Mouse (Mus musculus) CH12.LX (cell line): ENCODE data around the gene Med19. TPM values are rescaled to one million over a fixed set of nuclear protein-coding genes. Genes with fewer than 3 reads are reported as not detected.

Experiments used
- DNase-seq: peaks from one replicate; pipeline ENCODE4 v3.0.0-alpha.2; 2013; ENCODE audit errors: extremely low read depth
- H3K27ac ChIP-seq: 2 replicates; pipeline ENCODE4 v1.5.1; 2012; ENCODE audit warnings: low read depth, mild to moderate bottlenecking, control low read depth, moderate library complexity; ENCODE audit not compliant: insufficient read depth
- H3K27me3 ChIP-seq: replicated peaks from 2 replicates; pipeline ENCODE3; 2012; ENCODE audit warnings: inconsistent platforms
- H3K36me3 ChIP-seq, 2 experiments: replicated peaks in 1 of 2; 2 replicates each; pipeline versions ENCODE3 to v1.6.1; 2012; ENCODE audit warnings: inconsistent platforms in 1 of 2, low read length in 1 of 2, mild to moderate bottlenecking in 1 of 2, mixed read lengths in 1 of 2, moderate library complexity in 1 of 2; ENCODE audit not compliant: control insufficient read depth in 1 of 2, insufficient read depth in 1 of 2
- H3K4me1 ChIP-seq, 2 experiments: 2 replicates each; pipeline ENCODE4 v1.6.1; 2012; ENCODE audit warnings: inconsistent platforms in 1 of 2, moderate library complexity in 1 of 2; ENCODE audit not compliant: insufficient read depth in 2 of 2, control insufficient read depth in 1 of 2
- H3K4me2 ChIP-seq: 2 replicates; pipeline ENCODE4 v1.6.1; 2012; ENCODE audit warnings: low read depth, mild to moderate bottlenecking, control low read depth; ENCODE audit not compliant: poor library complexity, insufficient read depth, severe bottlenecking
- H3K4me3 ChIP-seq, 3 experiments: fragments of 150-350 bp in 1 of 3; sonication (generic) in 1 of 3; replicated peaks in 1 of 3; 2 replicates each; pipeline versions ENCODE3 to v1.5.1; 2011 to 2012; ENCODE audit warnings: low read depth in 2 of 3, low read length in 2 of 3, mild to moderate bottlenecking in 2 of 3, moderate library complexity in 2 of 3, control low read depth in 1 of 3, improper control_type of control experiment in 1 of 3, inconsistent platforms in 1 of 3, mixed read lengths in 1 of 3; ENCODE audit not compliant: poor library complexity in 1 of 3
- H3K79me2 ChIP-seq: replicated peaks from 2 replicates; pipeline ENCODE4 v1.6.1; 2012; ENCODE audit warnings: mild to moderate bottlenecking, moderate library complexity; ENCODE audit not compliant: control insufficient read depth, poor library complexity, insufficient read depth, severe bottlenecking; ENCODE audit errors: extremely low read depth
- H3K9ac ChIP-seq: 2 replicates; pipeline ENCODE4 v1.6.1; 2012; ENCODE audit warnings: low read depth, mild to moderate bottlenecking, control low read depth, moderate library complexity; ENCODE audit not compliant: insufficient read depth
- H3K9me3 ChIP-seq: replicated peaks from 2 replicates; pipeline ENCODE3; 2012; ENCODE audit warnings: low read length, inconsistent platforms, mixed read lengths
- BHLHE40 ChIP-seq: IDR thresholded peaks from 2 replicates; pipeline ENCODE4 v1.6.1; 2011; ENCODE audit warnings: mild to moderate bottlenecking, low read depth, low read length, improper control_type of control experiment
- CHD1 ChIP-seq: IDR thresholded peaks from 2 replicates; pipeline ENCODE4 v1.6.1; 2012; ENCODE audit warnings: low read depth, low read length, improper control_type of control experiment, inconsistent platforms
- CHD2 ChIP-seq: IDR thresholded peaks from 2 replicates; pipeline ENCODE4 v1.6.1; 2011; ENCODE audit warnings: low read length, improper control_type of control experiment
- CTCF ChIP-seq, 2 experiments: IDR thresholded peaks in 1 of 2; conservative IDR thresholded peaks in 1 of 2; 2 replicates each; pipeline ENCODE4 v1.5.1; 2011 to 2012; ENCODE audit warnings: low read depth in 2 of 2, low read length in 2 of 2, improper control_type of control experiment in 1 of 2, inconsistent platforms in 1 of 2, mild to moderate bottlenecking in 1 of 2, moderate library complexity in 1 of 2
- E2F4 ChIP-seq: IDR thresholded peaks from 2 replicates; pipeline ENCODE4 v1.6.1; 2011; ENCODE audit warnings: low read depth, low read length, improper control_type of control experiment; ENCODE audit not compliant: insufficient replicate concordance
- ELF1 ChIP-seq: IDR thresholded peaks from 2 replicates; pipeline ENCODE4 v1.6.1; 2014; ENCODE audit warnings: low read depth, mild to moderate bottlenecking, inconsistent platforms, low read length, improper control_type of control experiment
- EP300 ChIP-seq: IDR thresholded peaks from 2 replicates; pipeline ENCODE4 v1.6.1; 2011; ENCODE audit warnings: low read length, improper control_type of control experiment
- ETS1 ChIP-seq: conservative IDR thresholded peaks from 2 replicates; pipeline ENCODE4 v1.6.1; 2012; ENCODE audit warnings: low read depth, mild to moderate bottlenecking, inconsistent platforms, low read length, improper control_type of control experiment, moderate library complexity
- GABPA ChIP-seq: IDR thresholded peaks from 2 replicates; pipeline ENCODE4 v1.6.1; 2012; ENCODE audit warnings: low read depth, low read length, improper control_type of control experiment, inconsistent platforms; ENCODE audit not compliant: insufficient replicate concordance
- HCFC1 ChIP-seq: IDR thresholded peaks from 2 replicates; pipeline ENCODE4 v1.6.1; 2012; ENCODE audit warnings: low read depth, mild to moderate bottlenecking, inconsistent platforms, low read length, improper control_type of control experiment
- IRF4 ChIP-seq: IDR thresholded peaks from 2 replicates; pipeline ENCODE4 v1.6.1; 2014; ENCODE audit warnings: low read depth, mild to moderate bottlenecking, inconsistent platforms, low read length, improper control_type of control experiment
- JUN ChIP-seq: IDR thresholded peaks from 2 replicates; pipeline ENCODE4 v1.6.1; 2011; ENCODE audit warnings: low read depth, mild to moderate bottlenecking, low read length, improper control_type of control experiment, moderate library complexity; ENCODE audit not compliant: insufficient read depth
- JUND ChIP-seq: conservative IDR thresholded peaks from 2 replicates; pipeline ENCODE4 v1.6.1; 2011; ENCODE audit warnings: low read depth, low read length, improper control_type of control experiment
- KAT2A ChIP-seq: IDR thresholded peaks from 2 replicates; pipeline ENCODE4 v1.6.1; 2012; ENCODE audit warnings: low read length, improper control_type of control experiment, inconsistent platforms; ENCODE audit not compliant: insufficient replicate concordance
- MAX ChIP-seq: IDR thresholded peaks from 2 replicates; pipeline ENCODE4 v1.6.1; 2011; ENCODE audit warnings: low read length, improper control_type of control experiment
- MAZ ChIP-seq: IDR thresholded peaks from 2 replicates; pipeline ENCODE4 v1.6.1; 2012; ENCODE audit warnings: low read depth, mild to moderate bottlenecking, inconsistent platforms, low read length, improper control_type of control experiment, moderate library complexity
- MEF2A ChIP-seq: IDR thresholded peaks from 2 replicates; pipeline ENCODE4 v1.6.1; 2014; ENCODE audit warnings: low read depth, mild to moderate bottlenecking, inconsistent platforms, low read length, improper control_type of control experiment, borderline replicate concordance
- MXI1 ChIP-seq: IDR thresholded peaks from 2 replicates; pipeline ENCODE4 v1.6.1; 2011; ENCODE audit warnings: mild to moderate bottlenecking, low read depth, low read length, improper control_type of control experiment
- MYC ChIP-seq: IDR thresholded peaks from 2 replicates; pipeline ENCODE4 v1.6.1; 2011; ENCODE audit warnings: low read depth, mild to moderate bottlenecking, improper control_type of control experiment, low read length
- NELFE ChIP-seq: IDR thresholded peaks from 2 replicates; pipeline ENCODE4 v1.6.1; 2011; ENCODE audit warnings: low read depth, low read length, improper control_type of control experiment
- NRF1 ChIP-seq: IDR thresholded peaks from 2 replicates; pipeline ENCODE4 v1.6.1; 2014; ENCODE audit warnings: low read depth, mild to moderate bottlenecking, inconsistent platforms, low read length, improper control_type of control experiment, moderate library complexity
- PAX5 ChIP-seq: IDR thresholded peaks from 2 replicates; pipeline ENCODE4 v1.6.1; 2012; ENCODE audit warnings: low read length, inconsistent platforms, mixed read lengths
- POLR2A ChIP-seq: IDR thresholded peaks from 2 replicates; pipeline ENCODE4 v1.6.1; 2011; ENCODE audit warnings: low read depth, mild to moderate bottlenecking, improper control_type of control experiment, low read length
- POLR2AphosphoS2 ChIP-seq: IDR thresholded peaks from 2 replicates; pipeline ENCODE4 v1.6.1; 2011; ENCODE audit warnings: low read depth, low read length, improper control_type of control experiment
- RAD21 ChIP-seq: IDR thresholded peaks from 2 replicates; pipeline ENCODE4 v1.6.1; 2011; ENCODE audit warnings: low read depth, mild to moderate bottlenecking, low read length, improper control_type of control experiment, moderate library complexity
- SIN3A ChIP-seq: IDR thresholded peaks from 2 replicates; pipeline ENCODE4 v1.6.1; 2012; ENCODE audit warnings: low read length, improper control_type of control experiment, inconsistent platforms
- SMC3 ChIP-seq: IDR thresholded peaks from 2 replicates; pipeline ENCODE4 v1.6.1; 2011; ENCODE audit warnings: low read depth, low read length, improper control_type of control experiment
- TBP ChIP-seq: conservative IDR thresholded peaks from 2 replicates; pipeline ENCODE4 v1.6.1; 2011; ENCODE audit warnings: low read depth, low read length, improper control_type of control experiment
- TCF12 ChIP-seq: IDR thresholded peaks from 2 replicates; pipeline ENCODE4 v1.6.1; 2014; ENCODE audit warnings: low read depth, mild to moderate bottlenecking, inconsistent platforms, low read length, improper control_type of control experiment
- UBTF ChIP-seq: IDR thresholded peaks from 2 replicates; pipeline ENCODE4 v1.6.1; 2012; ENCODE audit warnings: low read depth, mild to moderate bottlenecking, inconsistent platforms, low read length, improper control_type of control experiment, moderate library complexity
- USF2 ChIP-seq: conservative IDR thresholded peaks from 2 replicates; pipeline ENCODE4 v1.6.1; 2011; ENCODE audit warnings: low read depth, low read length, improper control_type of control experiment
- ZC3H11A ChIP-seq: IDR thresholded peaks from 2 replicates; pipeline ENCODE4 v1.6.1; 2012; ENCODE audit warnings: low read depth, mild to moderate bottlenecking, inconsistent platforms, low read length, improper control_type of control experiment
- ZKSCAN1 ChIP-seq: IDR thresholded peaks from 2 replicates; pipeline ENCODE4 v1.6.1; 2012; ENCODE audit warnings: low read depth, inconsistent platforms, low read length, improper control_type of control experiment, borderline replicate concordance
- ZMIZ1 ChIP-seq: IDR thresholded peaks from 2 replicates; pipeline ENCODE4 v1.6.1; 2012; ENCODE audit warnings: low read depth, mild to moderate bottlenecking, inconsistent platforms, low read length, improper control_type of control experiment
- ZNF384 ChIP-seq: IDR thresholded peaks from 2 replicates; pipeline ENCODE4 v1.6.1; 2012; ENCODE audit warnings: low read depth, low read length, improper control_type of control experiment, inconsistent platforms
- dilution Hi-C: fragments of 300-500 bp; cut with MboI; formaldehyde crosslinking; loops from 2 replicates; pipeline ENCODE4 v1.14.3; 2020; ENCODE audit warnings: low sequenced_read_pairs; ENCODE audit not compliant: extremely low pct_unique_long_range_greater_than_20kb, extremely low pct_ligation_motif_present
- in situ Hi-C: fragments of 300-500 bp; cut with MboI; formaldehyde crosslinking; loops from 3 replicates; pipeline ENCODE4 v1.14.3; 2019; ENCODE audit warnings: low sequenced_read_pairs, low pct_ligation_motif_present, low pct_unique_long_range_greater_than_20kb, mixed read lengths
- polyA plus RNA-seq: library from polyadenylated mRNA; unstranded; fragments of >175 nt; gene quantifications from 2 replicates; pipeline ENCODE4 v1.2.1, GENCODE M21; 2012; ENCODE audit warnings: low read depth; ENCODE audit not compliant: insufficient read length
- total RNA-seq, 2 experiments: library from RNA; depleted of rRNA; stranded (reverse); fragments of 300-350 nt in 1 of 2; fragments of >200 nt in 1 of 2; gene quantifications; 2 replicates each; pipeline ENCODE4 v1.2.3; 2012 to 2014

Gene Med19
- total and polyA plus RNA-seq, 3 experiments = 10.7 to 25.9 (median 23.1) TPM

GRCm38 (mm10) chr2:84715562-84716361 is 37.6 kb downstream of the Med19 start:
- peaks cover 0 to 22% of the 10 kb centered on the region in 2 experiments; a peak in 3 of 4 replicates for H3K4me1 ChIP-seq

GRCm38 (mm10) chr2:84716423-84717355 is 38.5 kb downstream of the Med19 start:
- TF ChIP-seq ETS1 (no peak), JUND (0 out of 2 replicates have a peak, but pooled peaks have one; percentile 43), ZNF384 (peak; percentile 37), CHD1 (peak; percentile 82; the same call in 1 of the 2 replicates), BHLHE40 (no peak), TBP (0 out of 2 replicates have a peak, but pooled peaks have one; percentile 11)
- in situ Hi-C loops = no loop called here
- Histone ChIP-seq H3K9ac (peak overlapping the region; percentile 54), H3K4me1 (peaks cover 0 to 26% of the 10 kb centered on the region in 2 experiments; a peak in 3 of 4 replicates), H3K27ac (no peak overlapping the region; the same call in 1 of the 2 replicates), H3K4me2 (peak overlapping the region; percentile 86), H3K27me3 (no peaks in the 10 kb centered on the region), H3K79me2 (peaks cover 24% of the 10 kb centered on the region), H3K4me3 (peak overlapping the region; percentile 76 to 90 (median 77)), H3K9me3 (no peaks in the 10 kb centered on the region), H3K36me3 (peaks cover 6 to 10% of the 10 kb centered on the region in 2 experiments)
- peak; percentile 21 for DNase-seq
- dilution Hi-C loops = no loop called here

More at GRCm38 (mm10) chr2:84715562-84716361, 37.6 kb downstream of the Med19 start:
- peaks cover 2 to 8% of the 10 kb centered on the region in 2 experiments for H3K36me3 ChIP-seq
- peak; percentile 95 for DNase-seq
- H3K27me3 ChIP-seq = no peaks in the 10 kb centered on the region
- in situ Hi-C loops = no loop called here
- H3K4me2 ChIP-seq = peak overlapping the region; percentile 85
- peaks cover 25% of the 10 kb centered on the region for H3K79me2 ChIP-seq
- peak overlapping the region; percentile 99 for H3K27ac ChIP-seq
- TF ChIP-seq ZMIZ1 (no peak), E2F4 (0 out of 2 replicates have a peak, but pooled peaks have one; percentile 16), CTCF (conservative IDR thresholded peaks at IDR 0.05 in 1 of 2, IDR thresholded peaks at IDR 0.05 in 1 of 2; ENCODE audit: low read depth in 2 of 2, low read length in 2 of 2) (no peak), TCF12 (peak; percentile 10; the same call in 1 of the 2 replicates), NELFE (no peak; the same call in 1 of the 2 replicates), USF2 (no peak), EP300 (no peak), MEF2A (peak; percentile 34), SIN3A (peak; percentile 51), SMC3 (no peak), JUND (0 out of 2 replicates have a peak, but pooled peaks have one; percentile 11), POLR2A (peak; percentile 21; the same call in 1 of the 2 replicates), MYC (peak; percentile 65; the same call in 1 of the 2 replicates), ZC3H11A (no peak), JUN (no peak), UBTF (peak; percentile 96; the same call in 1 of the 2 replicates), GABPA (no peak), RAD21 (no peak), ELF1 (peak; percentile 80), CHD1 (peak; percentile 97), CHD2 (peak; percentile 13; the same call in 1 of the 2 replicates), MAX (peak; percentile 54), BHLHE40 (no peak), PAX5 (no peak), MXI1 (peak; percentile 40; the same call in 1 of the 2 replicates), POLR2AphosphoS2 (no peak), TBP (peak; percentile 80), ZNF384 (peak; percentile 100), KAT2A (peak; percentile 20; the same call in 1 of the 2 replicates), HCFC1 (peak; percentile 84), IRF4 (peak; percentile 14; the same call in 1 of the 2 replicates), MAZ (no peak; the same call in 1 of the 2 replicates), NRF1 (no peak), ZKSCAN1 (peak; percentile 55; the same call in 1 of the 2 replicates)
- TF ChIP-seq, all 38 proteins: peak for 19
- dilution Hi-C loops = no loop called here
- Histone ChIP-seq H3K9ac (peak overlapping the region; percentile 81), H3K4me3 (peak overlapping the region; percentile 76 to 90 (median 77)), H3K9me3 (no peaks in the 10 kb centered on the region)
